8 mouse cellular contexts compared by ENCODE assay signal in the genomic region with DNA sequence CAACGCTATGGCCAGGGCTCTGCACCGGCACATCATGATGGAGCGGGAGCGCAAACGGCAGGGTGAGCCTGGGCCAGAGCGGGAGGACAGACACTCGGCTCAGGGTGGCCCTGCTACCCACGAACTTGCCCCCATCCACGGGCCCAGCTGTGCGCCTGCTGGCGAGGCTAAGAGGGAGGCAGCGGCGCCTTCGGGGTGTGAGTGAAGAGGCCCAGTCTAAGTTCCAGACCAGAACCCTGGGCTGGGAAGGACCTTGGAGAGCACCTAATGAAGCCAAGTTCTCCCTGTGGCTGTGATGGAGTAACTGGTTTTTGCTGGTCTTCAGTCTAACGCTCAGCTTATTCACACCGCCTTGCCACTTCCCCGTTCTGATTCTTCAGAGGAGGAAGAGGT. TPM values are rescaled to one million over a fixed set of nuclear protein-coding genes. Genes with fewer than 3 reads are reported as not detected.
DNase-seq lines count a peak whose midpoint lies in the region; ATAC-seq and TF ChIP-seq lines count a peak whose summit lies in the region.

No protein-coding gene starts in this region.

- DNase-seq in heart, postnatal 0 days (ENCODE audit: low spot score) = no peak
- DNase-seq in heart, postnatal 25 days (ENCODE audit: low spot score) = no peak
- peak; percentile 72 for DNase-seq in NIH3T3 (ENCODE audit: low read depth)
- no peak for DNase-seq in forebrain, postnatal 0 days
- DNase-seq in liver, postnatal 0 days = peak; percentile 55
- no peak for DNase-seq in urinary bladder, adult 18-20 months (ENCODE audit: low spot score in 2 of 2)
- no peak for DNase-seq in right cerebral cortex, postnatal 10 days (ENCODE audit: low spot score in 2 of 2)
- no peak for DNase-seq in ovary, postnatal 14 days (ENCODE audit: low spot score)

- H3K4me1 ChIP-seq in heart, postnatal 0 days (ENCODE audit: control insufficient read depth, insufficient read depth) = peaks cover 21% of the 10 kb centered on the region
- H3K4me1 ChIP-seq in forebrain, postnatal 0 days (ENCODE audit: insufficient read depth) = peaks cover 7% of the 10 kb centered on the region
- peaks cover 51% of the 10 kb centered on the region for H3K4me1 ChIP-seq in liver, postnatal 0 days (ENCODE audit: insufficient read depth)

- peaks cover 77% of the 10 kb centered on the region for H3K36me3 ChIP-seq in heart, postnatal 0 days (replicated peaks; ENCODE audit: control insufficient read depth, insufficient read depth, low read length)
- peaks cover 87% of the 10 kb centered on the region for H3K36me3 ChIP-seq in forebrain, postnatal 0 days (ENCODE audit: insufficient read depth)
- peaks cover 72% of the 10 kb centered on the region for H3K36me3 ChIP-seq in liver, postnatal 0 days (replicated peaks; ENCODE audit: insufficient read depth, low read length)

- no peaks in the 10 kb centered on the region for H3K27me3 ChIP-seq in heart, postnatal 0 days (ENCODE audit: control insufficient read depth, insufficient read depth, low read length)
- H3K27me3 ChIP-seq in forebrain, postnatal 0 days (ENCODE audit: insufficient read depth, low read length) = no peaks in the 10 kb centered on the region
- H3K27me3 ChIP-seq in liver, postnatal 0 days (ENCODE audit: insufficient read depth, low read length) = no peaks in the 10 kb centered on the region

- intact Hi-C loops in heart, postnatal 25 days (cut with DNase I) = no loop called here

- H3K27ac ChIP-seq in heart, postnatal 0 days (ENCODE audit: low read depth) = peak overlapping the region; percentile 88
- H3K27ac ChIP-seq in forebrain, postnatal 0 days (ENCODE audit: low read depth, low read length) = peak overlapping the region; percentile 88
- peak overlapping the region; percentile 90 for H3K27ac ChIP-seq in liver, postnatal 0 days (ENCODE audit: low read depth)

- ATAC-seq in heart, postnatal 0 days (ENCODE audit: insufficient read depth, low read depth) = peak; percentile 2; the same call in 1 of the 2 replicates
- no peak for ATAC-seq in forebrain, postnatal 0 days
- no peak; the same call in 1 of the 2 replicates for ATAC-seq in liver, postnatal 0 days

- no peaks in the 10 kb centered on the region for H3K9me3 ChIP-seq in heart, postnatal 0 days (replicated peaks; ENCODE audit: control insufficient read depth, low read length)
- H3K9me3 ChIP-seq in forebrain, postnatal 0 days (ENCODE audit: low read length) = no peaks in the 10 kb centered on the region
- no peaks in the 10 kb centered on the region for H3K9me3 ChIP-seq in liver, postnatal 0 days (ENCODE audit: low read length)

- peak overlapping the region; percentile 89 for H3K4me3 ChIP-seq in heart, postnatal 0 days (ENCODE audit: low read depth, low read length)
- H3K4me3 ChIP-seq in forebrain, postnatal 0 days (ENCODE audit: low read depth, low read length) = peak overlapping the region; percentile 72
- H3K4me3 ChIP-seq in liver, postnatal 0 days (ENCODE audit: low read depth, low read length) = peak overlapping the region; percentile 97

- TF ChIP-seq EP300 in heart, postnatal 0 days (IDR thresholded peaks at IDR 0.05; ENCODE audit: low read depth) = no peak
- TF ChIP-seq EP300 in liver, postnatal 0 days (IDR thresholded peaks at IDR 0.05; ENCODE audit: low read depth) = no peak

- peak overlapping the region; percentile 94 for H3K4me2 ChIP-seq in heart, postnatal 0 days (ENCODE audit: low read depth, low read length)
- peak overlapping the region; percentile 99 for H3K4me2 ChIP-seq in forebrain, postnatal 0 days (ENCODE audit: low read depth)
- peak overlapping the region; percentile 99 for H3K4me2 ChIP-seq in liver, postnatal 0 days (ENCODE audit: low read depth, low read length)

- TF ChIP-seq CTCF in heart, postnatal 0 days (IDR thresholded peaks at IDR 0.05; ENCODE audit: low read depth) = no peak
- no peak for TF ChIP-seq CTCF in forebrain, postnatal 0 days (IDR thresholded peaks at IDR 0.05; ENCODE audit: low read depth)
- no peak for TF ChIP-seq CTCF in liver, postnatal 0 days (IDR thresholded peaks at IDR 0.05; ENCODE audit: low read depth)

- WGBS in heart, postnatal 0 days = 1% methylated on average over 17 of the region's 17 CpGs
- whole genome bisulfite sequencing in forebrain, postnatal 0 days = 2% methylated on average over 17 of the region's 17 CpGs
- under 1% methylated on average over 17 of the region's 17 CpGs for WGBS in liver, postnatal 0 days (ENCODE audit: insufficient replicate concordance)

- H3K9ac ChIP-seq in heart, postnatal 0 days (replicated peaks; ENCODE audit: low read depth, low read length) = peak overlapping the region; percentile 82
- peak overlapping the region; percentile 86 for H3K9ac ChIP-seq in forebrain, postnatal 0 days
- H3K9ac ChIP-seq in liver, postnatal 0 days (replicated peaks) = peak overlapping the region; percentile 93

RNA-seq across cellular contexts. Expression of gene Gps2, which starts 0.7 kb away (rescaled TPM):
- total RNA-seq in heart, postnatal 0 days (2014; rRNA removed; ENCODE audit: low replicate concordance) = 48.6 and 72.4 TPM in 2 replicates
- polyA plus RNA-seq in heart, postnatal 0 days (2015; fragmentation: Nextera tagmentation; extraction: Ambion mirVana) = 37.1 and 38.1 TPM in 2 replicates
- total RNA-seq in heart, postnatal 25 days (2021) = 10 to 100 TPM; 24.1 to 26.7 TPM
- 44.4 and 48.0 TPM in 2 replicates for total RNA-seq in forebrain, postnatal 0 days (2014; rRNA removed)
- 64.9 and 67.1 TPM in 2 replicates for polyA plus RNA-seq in forebrain, postnatal 0 days (2015; fragmentation: Nextera tagmentation; extraction: Ambion mirVana)
- polyA plus RNA-seq in liver, postnatal 0 days (2015; fragmentation: Nextera tagmentation; extraction: Ambion mirVana) = 46.1 and 48.9 TPM in 2 replicates

RNA-seq across cellular contexts. Expression of gene Eif5a, which starts 7.4 kb away (rescaled TPM):
- 469 and 504 TPM in 2 replicates for total RNA-seq in heart, postnatal 0 days (2014; rRNA removed; ENCODE audit: low replicate concordance)
- polyA plus RNA-seq in heart, postnatal 0 days (2015; fragmentation: Nextera tagmentation; extraction: Ambion mirVana) = 961 and 973 TPM in 2 replicates
- 100 to 1,000 TPM; 427 TPM for total RNA-seq in heart, postnatal 25 days (2021)
- 489 and 520 TPM in 2 replicates for total RNA-seq in forebrain, postnatal 0 days (2014; rRNA removed)
- 1,306 and 1,372 TPM in 2 replicates for polyA plus RNA-seq in forebrain, postnatal 0 days (2015; fragmentation: Nextera tagmentation; extraction: Ambion mirVana)
- polyA plus RNA-seq in liver, postnatal 0 days (2015; fragmentation: Nextera tagmentation; extraction: Ambion mirVana) = 872 and 914 TPM in 2 replicates

RNA-seq across cellular contexts. Expression of gene Neurl4, which starts 13.5 kb away (rescaled TPM):
- 39.2 and 59.5 TPM in 2 replicates for total RNA-seq in heart, postnatal 0 days (2014; rRNA removed; ENCODE audit: low replicate concordance)
- polyA plus RNA-seq in heart, postnatal 0 days (2015; fragmentation: Nextera tagmentation; extraction: Ambion mirVana) = 3.6 and 4.5 TPM in 2 replicates
- 10 to 100 TPM; 44.9 to 46.0 TPM for total RNA-seq in heart, postnatal 25 days (2021)
- 97.4 and 155 TPM in 2 replicates for total RNA-seq in forebrain, postnatal 0 days (2014; rRNA removed)
- polyA plus RNA-seq in forebrain, postnatal 0 days (2015; fragmentation: Nextera tagmentation; extraction: Ambion mirVana) = 15.6 and 18.2 TPM in 2 replicates
- 1.0 and 1.4 TPM in 2 replicates for polyA plus RNA-seq in liver, postnatal 0 days (2015; fragmentation: Nextera tagmentation; extraction: Ambion mirVana)

RNA-seq across cellular contexts. Expression of gene 2810408A11Rik, which starts 13.6 kb away (rescaled TPM):
- 1.8 and 6.3 TPM in 2 replicates for total RNA-seq in heart, postnatal 0 days (2014; rRNA removed; ENCODE audit: low replicate concordance)
- polyA plus RNA-seq in heart, postnatal 0 days (2015; fragmentation: Nextera tagmentation; extraction: Ambion mirVana) = 2.8 and 3.9 TPM in 2 replicates
- total RNA-seq in heart, postnatal 25 days (2021) = under 1 TPM; 0.17 to 0.23 TPM
- total RNA-seq in forebrain, postnatal 0 days (2014; rRNA removed) = 9.2 and 10.5 TPM in 2 replicates
- 10.6 and 11.4 TPM in 2 replicates for polyA plus RNA-seq in forebrain, postnatal 0 days (2015; fragmentation: Nextera tagmentation; extraction: Ambion mirVana)
- 0.90 and 1.2 TPM in 2 replicates for polyA plus RNA-seq in liver, postnatal 0 days (2015; fragmentation: Nextera tagmentation; extraction: Ambion mirVana)

RNA-seq across cellular contexts. Expression of gene Acap1, which starts 19.0 kb away (rescaled TPM):
- total RNA-seq in heart, postnatal 0 days (2014; rRNA removed; ENCODE audit: low replicate concordance) = 2.5 and 9.7 TPM in 2 replicates
- polyA plus RNA-seq in heart, postnatal 0 days (2015; fragmentation: Nextera tagmentation; extraction: Ambion mirVana) = 2.5 TPM in 2 replicates
- 1 to 10 TPM in 1 of 2 experiments, under 1 TPM in 1; 0.88 to 1.1 TPM for total RNA-seq in heart, postnatal 25 days (2021)
- total RNA-seq in forebrain, postnatal 0 days (2014; rRNA removed) = 0.90 TPM in 1 of 2 replicates, not detected in the other
- 0.26 and 0.48 TPM in 2 replicates for polyA plus RNA-seq in forebrain, postnatal 0 days (2015; fragmentation: Nextera tagmentation; extraction: Ambion mirVana)
- 6.5 and 7.1 TPM in 2 replicates for polyA plus RNA-seq in liver, postnatal 0 days (2015; fragmentation: Nextera tagmentation; extraction: Ambion mirVana)

Comparison
In these comparisons a context has a peak if more than half of its experiments do, and no peak if none do; other contexts are left out.
1. DNase-seq: peak in NIH3T3 (single experiment) and liver, postnatal 0 days (single experiment); none in heart, postnatal 0 days (single experiment), heart, postnatal 25 days (single experiment), forebrain, postnatal 0 days (single experiment), urinary bladder, adult 18-20 months (0 of 2), right cerebral cortex, postnatal 10 days (0 of 2) and ovary, postnatal 14 days (single experiment).
2. Peak in every context shown above with its lines, with median percentiles within 50 percentile points of each other: H3K27ac ChIP-seq, H3K4me2 ChIP-seq, H3K4me3 ChIP-seq and H3K9ac ChIP-seq.